Mouse (Mus musculus): ENCODE data around the gene Ptprd. TPM values are rescaled to one million over a fixed set of nuclear protein-coding genes. Genes with fewer than 3 reads are reported as not detected.

The Ptprd gene
- total RNA-seq, 2 experiments from 2014 or later = 107 to 116 TPM

GRCm38 (mm10) chr4:76672653-76673052 lies 1539.1 kb downstream of the Ptprd start:
- DNase-seq (ENCODE audit: low spot score in 2 of 2) = no peak

GRCm38 (mm10) chr4:76661725-76662124 lies 1550.0 kb downstream of the Ptprd start:
- no peak for DNase-seq (ENCODE audit: low spot score in 2 of 2)

GRCm38 (mm10) chr4:76660146-76660545 lies 1551.6 kb downstream of the Ptprd start:
- no peak for DNase-seq (ENCODE audit: low spot score in 2 of 2)

- DNase-seq (ENCODE audit: low spot score in 2 of 2) = no peak
Observed at GRCm38 (mm10) chr4:76656734-76657133, 1555.0 kb downstream of the Ptprd start.

- DNase-seq (ENCODE audit: low spot score in 2 of 2) = no peak
Observed at GRCm38 (mm10) chr4:76652971-76653370, 1558.8 kb downstream of the Ptprd start.

- DNase-seq (ENCODE audit: low spot score in 2 of 2) = no peak
Observed at GRCm38 (mm10) chr4:76621740-76622139, 1590.0 kb downstream of the Ptprd start.

- no peak for DNase-seq (ENCODE audit: low spot score in 2 of 2)
Observed at GRCm38 (mm10) chr4:76616614-76617013, 1595.1 kb downstream of the Ptprd start.

GRCm38 (mm10) chr4:76608246-76608645 lies 1603.5 kb downstream of the Ptprd start:
- DNase-seq (ENCODE audit: low spot score in 2 of 2) = no peak

- DNase-seq (ENCODE audit: low spot score in 2 of 2) = no peak
Observed at GRCm38 (mm10) chr4:76606808-76607207, 1605.0 kb downstream of the Ptprd start.

GRCm38 (mm10) chr4:76590722-76591121 lies 1621.0 kb downstream of the Ptprd start:
- no peak for DNase-seq (ENCODE audit: low spot score in 2 of 2)

GRCm38 (mm10) chr4:76583025-76583424 lies 1628.7 kb downstream of the Ptprd start:
- no peak for DNase-seq (ENCODE audit: low spot score in 2 of 2)

GRCm38 (mm10) chr4:76566006-76566405 lies 1645.8 kb downstream of the Ptprd start:
- DNase-seq (ENCODE audit: low spot score in 2 of 2) = no peak

- DNase-seq (ENCODE audit: low spot score in 2 of 2) = no peak
Observed at GRCm38 (mm10) chr4:76541769-76542168, 1670.0 kb downstream of the Ptprd start.

GRCm38 (mm10) chr4:76532926-76533325 lies 1678.8 kb downstream of the Ptprd start:
- DNase-seq (ENCODE audit: low spot score in 2 of 2) = no peak

- DNase-seq (ENCODE audit: low spot score in 2 of 2) = no peak
Observed at GRCm38 (mm10) chr4:76525281-76525680, 1686.5 kb downstream of the Ptprd start.

- DNase-seq (ENCODE audit: low spot score in 2 of 2) = no peak
Observed at GRCm38 (mm10) chr4:76503279-76503601, 1708.5 kb downstream of the Ptprd start.

GRCm38 (mm10) chr4:76502575-76503278 lies 1709.0 kb downstream of the Ptprd start:
- DNase-seq (ENCODE audit: low spot score in 2 of 2) = no peak

- no peak for DNase-seq (ENCODE audit: low spot score in 2 of 2)
Observed at GRCm38 (mm10) chr4:76485848-76486247, 1725.9 kb downstream of the Ptprd start.

- no peak for DNase-seq (ENCODE audit: low spot score in 2 of 2)
Observed at GRCm38 (mm10) chr4:76468366-76469100, 1743.2 kb downstream of the Ptprd start.

GRCm38 (mm10) chr4:76464682-76465081 lies 1747.1 kb downstream of the Ptprd start:
- no peak for DNase-seq (ENCODE audit: low spot score in 2 of 2)

GRCm38 (mm10) chr4:76461336-76461735 lies 1750.4 kb downstream of the Ptprd start:
- DNase-seq (ENCODE audit: low spot score in 2 of 2) = no peak

- DNase-seq (ENCODE audit: low spot score in 2 of 2) = no peak
Observed at GRCm38 (mm10) chr4:76460556-76460955, 1751.2 kb downstream of the Ptprd start.

GRCm38 (mm10) chr4:76459621-76460020 lies 1752.1 kb downstream of the Ptprd start:
- DNase-seq (ENCODE audit: low spot score in 2 of 2) = no peak
